Mouse (Mus musculus) left cerebral cortex, adult 2 months (tissue): Measurements from ENCODE around the gene Prcc. TPM values are rescaled to one million over a fixed set of nuclear protein-coding genes. Genes with fewer than 3 reads are reported as not detected.

Experiments used
- DNase-seq, 2 experiments: peaks; one replicate each; pipeline ENCODE4 v3.0.0; 2021 to 2022; ENCODE audit warnings: low spot score in 2 of 2, mixed read lengths in 1 of 2; ENCODE audit errors: extremely low spot score in 1 of 2
- H3K27ac ChIP-seq: fragments of 200-600 bp; 2 replicates; pipeline ENCODE4 v1.8.1; 2022
- H3K4me3 ChIP-seq: fragments of 200-600 bp; 2 replicates; pipeline ENCODE4 v1.8.1; 2022
- CTCF ChIP-seq: fragments of 200-600 bp; IDR thresholded peaks from 2 replicates; pipeline ENCODE4 v1.8.1; 2022; ENCODE audit warnings: antibody characterized with exemption, mild to moderate bottlenecking, moderate library complexity
- intact Hi-C: fragments of 180-260 bp; cut with DNase I; formaldehyde crosslinking; loops from one replicate; pipeline ENCODE4 v1.15.1; 2025
- long read RNA-seq, 2 experiments: library from polyadenylated mRNA; stranded (forward); transcript quantifications; one replicate each; pipeline ENCODE4 v2.0.0; 2021; ENCODE audit warnings: borderline mapping rate in 2 of 2
- total RNA-seq, 2 experiments: library from RNA; stranded (reverse); gene quantifications; 2 replicates each; pipeline ENCODE4 v1.2.3; 2021

Gene Prcc
- 10 to 100 TPM; 58.3 to 60.6 TPM for total RNA-seq
- long read RNA-seq, experiment 1, transcript Prcc-201 (7 exons, 2,099 nt): major isoform, 34 of 37 reads
- long read RNA-seq, experiment 1, partial matches to known transcripts: 2 of 37 reads
- long read RNA-seq, experiment 1, other reads (novel, unspliced or antisense): 1 of 37 reads
- long read RNA-seq, experiment 2, transcript Prcc-201 (7 exons, 2,099 nt): major isoform, 21 of 22 reads
- long read RNA-seq, experiment 2, partial matches to known transcripts: 1 of 22 reads
- long read RNA-seq, experiment 2, other reads (novel, unspliced or antisense): 0 of 22 reads

DNA sequence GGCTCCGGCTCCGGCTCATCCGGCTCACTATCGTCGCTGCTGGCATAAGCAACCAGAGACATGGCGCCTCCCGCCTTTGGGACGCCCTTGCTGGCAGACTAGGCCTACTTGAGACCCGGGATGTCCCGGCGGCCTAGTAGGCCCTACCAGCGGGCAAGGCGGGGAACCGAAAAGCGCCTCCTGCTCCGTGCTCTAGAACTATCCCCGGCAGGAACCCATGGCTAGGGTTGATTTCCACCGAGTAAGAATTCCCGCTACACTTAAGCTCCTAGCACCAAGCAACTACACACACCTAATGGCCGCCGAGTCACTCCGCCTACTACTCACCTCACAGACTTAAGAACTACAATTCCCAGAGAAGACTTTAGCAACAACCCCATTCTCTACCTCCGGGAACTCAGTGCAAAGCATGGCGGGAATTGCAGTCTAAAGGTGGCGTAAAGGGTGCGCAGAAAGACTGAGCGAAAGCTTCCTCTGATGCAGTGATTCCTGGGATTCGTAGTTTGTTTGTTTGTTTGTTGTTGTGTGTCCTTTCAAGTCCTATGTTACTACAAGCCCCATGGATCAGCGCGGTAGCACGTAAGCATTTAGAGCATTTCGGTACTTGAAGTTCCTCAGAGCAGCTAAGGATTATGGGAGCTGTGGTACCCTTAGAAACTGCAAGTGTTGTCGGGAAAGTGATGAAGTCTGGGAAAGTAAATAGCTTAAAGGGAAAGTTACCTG, at the start of gene Prcc:
TSS of gene Prcc (minus strand) at position 328 of the 723 bp plus-strand sequence.
- Histone ChIP-seq H3K27ac (peak within 1 kb of the TSS; percentile 90), H3K4me3 (peak within 1 kb of the TSS; percentile 71)
- intact Hi-C loops: loop anchor here (1.0 kb wide), 3 partner anchors 21 to 45 kb away; partner anchors contain the start of genes Hdgf, Isg20l2, Mrpl24 and Rrnad1
- peak; percentile 82 to 90 for DNase-seq
- TF ChIP-seq CTCF: no peak

DNA sequence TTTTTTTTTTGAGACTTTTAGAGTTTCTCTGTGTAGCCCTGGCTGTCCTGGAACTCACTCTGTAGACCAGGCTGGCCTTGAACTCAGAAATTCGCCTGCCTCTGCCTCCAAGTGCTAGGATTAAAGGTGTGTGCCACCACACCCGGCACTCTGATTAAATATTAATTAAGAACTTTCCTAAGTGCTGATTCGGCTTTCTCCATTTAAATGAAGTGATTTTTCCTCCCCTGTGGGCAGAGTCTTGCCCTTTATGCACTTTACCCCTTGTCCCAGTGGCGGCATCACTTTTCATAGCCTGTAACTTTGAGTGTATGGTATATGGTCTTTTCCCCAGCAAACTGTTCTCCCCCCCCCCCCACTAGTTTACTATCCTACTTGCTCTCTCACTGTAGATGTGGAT, 49.8 kb upstream of the Prcc start:
- H3K27ac ChIP-seq: no peak overlapping the region
- H3K4me3 ChIP-seq: no peak overlapping the region
- intact Hi-C loops: loop anchor here (1.0 kb wide), 3 partner anchors 26 to 136 kb away; no protein-coding TSS in a partner anchor
- no peak for TF ChIP-seq CTCF
- no peak for DNase-seq

GRCm38 (mm10) chr3:87934501-87934900, 49.1 kb upstream of the Prcc start:
- DNase-seq: no peak
- Histone ChIP-seq H3K4me3 (no peak overlapping the region), H3K27ac (no peak overlapping the region)
- TF ChIP-seq CTCF: no peak
- intact Hi-C loops: no loop called here

GRCm38 (mm10) chr3:87934026-87934425, 48.6 kb upstream of the Prcc start:
- intact Hi-C loops: no loop called here
- TF ChIP-seq CTCF: no peak
- no peak for DNase-seq

DNA sequence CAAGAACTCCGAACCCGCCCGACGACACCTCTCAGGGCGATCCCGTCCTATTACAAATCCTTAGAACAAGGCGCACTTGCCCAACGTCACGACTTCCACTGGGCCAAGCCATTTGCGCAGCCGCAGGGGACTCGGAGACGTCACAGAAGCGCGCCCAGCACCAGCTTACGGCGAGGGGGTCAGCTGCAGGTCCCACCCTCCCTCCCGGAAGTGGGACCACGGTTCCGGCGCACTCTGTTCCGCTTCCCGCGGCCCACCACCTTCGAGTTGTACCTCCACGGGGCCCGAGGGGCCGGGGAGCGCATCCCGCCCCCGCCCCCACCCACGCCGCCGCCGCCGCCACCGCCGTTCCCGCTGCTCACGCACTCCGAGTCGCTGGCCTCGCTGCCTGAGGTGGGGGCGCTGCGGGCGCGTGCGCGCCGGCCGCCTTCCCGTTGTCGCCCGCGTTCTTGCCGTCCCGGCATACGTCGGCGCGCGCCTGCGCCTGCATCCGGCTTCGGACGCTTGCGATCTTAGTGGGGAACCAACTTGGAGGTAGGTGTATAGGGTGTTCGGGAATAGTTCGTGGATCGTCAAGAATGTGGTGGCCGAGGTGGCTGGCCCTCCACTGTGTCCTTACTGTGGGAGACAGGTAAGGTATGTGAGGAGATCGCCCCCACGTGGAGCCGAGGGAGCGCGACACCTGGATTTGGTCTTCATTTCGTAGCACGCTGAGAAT, 44.8 kb upstream of the Prcc start, which contains the start of the genes Isg20l2 and Rrnad1:
TSS of gene Isg20l2 (plus strand) at position 237 of the 718 bp plus-strand sequence.
TSS of gene Rrnad1 (minus strand) at position 640 of the 718 bp plus-strand sequence.
- peak within 1 kb of the TSS; percentile 73 for H3K27ac ChIP-seq
- intact Hi-C loops: loop anchor here (1.0 kb wide), 2 partner anchors 11 to 45 kb away; partner anchors contain the start of genes Mrpl24 and Prcc
- DNase-seq: peak; percentile 96 to 99
- H3K4me3 ChIP-seq: peak within 1 kb of the TSS; percentile 83
- peak; percentile 60 for TF ChIP-seq CTCF

More at GRCm38 (mm10) chr3:87934026-87934425, 48.6 kb upstream of the Prcc start:
- no peak overlapping the region for H3K27ac ChIP-seq
- H3K4me3 ChIP-seq: no peak overlapping the region

GRCm38 (mm10) chr3:87929341-87930077, 44.1 kb upstream of the Prcc start:
- TF ChIP-seq CTCF: no peak
- Histone ChIP-seq H3K27ac (peak overlapping the region; percentile 73), H3K4me3 (peak overlapping the region; percentile 83)
- no peak for DNase-seq
- intact Hi-C loops: loop anchor here (1.0 kb wide), 2 partner anchors 10 to 44 kb away; partner anchors contain the start of genes Mrpl24 and Prcc

DNA sequence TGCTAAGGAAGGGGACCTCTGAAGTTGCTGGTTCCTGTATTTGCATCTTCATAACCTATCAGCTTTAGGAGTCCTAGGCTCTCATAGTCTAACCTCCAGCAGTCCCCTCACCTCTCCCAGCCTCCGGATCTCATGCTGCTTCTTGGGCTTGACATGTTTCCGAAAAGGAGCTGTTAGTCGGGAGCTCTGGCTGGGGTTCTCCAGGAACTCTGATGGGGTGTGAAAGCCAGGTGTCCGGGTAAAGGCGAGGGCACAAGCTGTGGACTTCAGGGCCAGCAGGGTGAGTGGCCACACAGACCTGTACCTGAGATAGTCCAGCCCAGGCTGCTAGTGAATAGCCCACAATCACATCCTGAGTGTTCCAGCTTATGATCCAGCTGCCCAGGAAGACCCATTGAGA, 42.0 kb upstream of the Prcc start:
- intact Hi-C loops: no loop called here
- DNase-seq: no peak

GRCm38 (mm10) chr3:87924996-87925395, 39.6 kb upstream of the Prcc start:
- intact Hi-C loops: no loop called here
- no peak for DNase-seq
- Histone ChIP-seq H3K27ac (no peak overlapping the region), H3K4me3 (no peak overlapping the region)
- TF ChIP-seq CTCF: no peak

More for the DNA sequence above, 42.0 kb upstream of the Prcc start:
- no peak overlapping the region for H3K4me3 ChIP-seq
- no peak for TF ChIP-seq CTCF
- no peak overlapping the region for H3K27ac ChIP-seq

- H3K27ac ChIP-seq: no peak overlapping the region
- DNase-seq: no peak
- intact Hi-C loops: no loop called here
- no peak; the same call in none of the 2 replicates for TF ChIP-seq CTCF
- peak overlapping the region; percentile 71 for H3K4me3 ChIP-seq
These were observed 35.0 kb upstream of the Prcc start for GRCm38 (mm10) chr3:87920270-87920943.

DNA sequence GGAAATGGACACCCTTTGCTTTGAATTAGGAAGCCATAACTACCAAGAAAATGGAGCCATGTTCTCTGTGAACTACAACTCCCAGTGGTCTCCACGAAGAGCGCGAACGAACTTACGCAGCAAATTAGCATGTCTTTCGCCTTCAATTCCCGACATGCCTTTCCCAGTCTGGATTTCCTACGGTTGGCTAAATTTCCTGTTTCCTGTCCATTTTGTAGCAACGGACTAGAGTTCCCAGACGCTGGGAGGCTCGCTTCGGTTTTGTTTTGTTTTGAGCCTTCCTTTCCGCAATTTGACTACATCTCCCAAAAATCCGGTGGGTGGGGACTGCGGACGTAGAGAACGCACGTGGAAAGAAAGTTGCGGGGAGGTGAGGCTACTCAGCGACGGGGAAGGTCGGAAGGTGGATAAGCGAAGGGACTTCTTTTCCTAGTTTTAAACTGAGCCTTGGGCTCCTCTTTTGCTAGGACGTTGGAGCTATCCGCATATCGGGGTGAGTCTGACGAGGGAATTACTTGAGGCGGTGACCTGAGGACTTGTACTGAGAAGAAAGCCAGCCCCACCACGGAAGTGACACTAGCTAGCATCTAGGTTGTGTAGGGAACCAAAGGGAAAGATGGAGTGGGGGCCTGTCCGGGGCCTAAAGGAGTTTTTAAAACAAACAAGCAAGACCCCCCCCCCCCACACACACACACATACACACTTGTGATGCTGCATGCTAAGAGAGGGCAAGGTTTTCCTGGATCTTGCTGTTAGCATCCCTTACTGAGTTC, 34.1 kb upstream of the Prcc start, which contains the start of gene Mrpl24:
TSS of gene Mrpl24 (plus strand) at position 171 of the 773 bp plus-strand sequence.
- intact Hi-C loops: loop anchor here (1.0 kb wide), 3 partner anchors 11 to 34 kb away; partner anchors contain the start of genes Hdgf, Isg20l2, Prcc and Rrnad1
- DNase-seq: peak; percentile 72 to 81
- Histone ChIP-seq H3K4me3 (peak within 1 kb of the TSS; percentile 71), H3K27ac (peak within 1 kb of the TSS; percentile 69)
- no peak for TF ChIP-seq CTCF
